Mouse (Mus musculus) spleen, adult 2 months (tissue): ENCODE measurements around the gene Gzmm. TPM values are rescaled to one million over a fixed set of nuclear protein-coding genes. Genes with fewer than 3 reads are reported as not detected.

Source experiments
- DNase-seq, 2 experiments: peaks; one replicate each; pipeline versions ENCODE4 v3.0.0 to v3.0.0-alpha.2; 2012 to 2021; ENCODE audit warnings: low spot score in 2 of 2, low read depth in 1 of 2
- H3K27ac ChIP-seq: fragments of 200-500 bp; 2 replicates; pipeline ENCODE4 v1.5.1; 2012; ENCODE audit warnings: low read length, inconsistent platforms; ENCODE audit not compliant: insufficient read depth
- H3K27me3 ChIP-seq: fragments of 200-500 bp; 2 replicates; pipeline ENCODE4 v1.6.1; 2012; ENCODE audit warnings: mild to moderate bottlenecking, moderate library complexity, low read length, inconsistent platforms; ENCODE audit not compliant: control insufficient read depth, insufficient read depth
- H3K36me3 ChIP-seq: fragments of 200-500 bp; 2 replicates; pipeline ENCODE4 v1.6.1; 2012; ENCODE audit warnings: mild to moderate bottlenecking, low read length, inconsistent platforms; ENCODE audit not compliant: control insufficient read depth, insufficient read depth
- H3K4me1 ChIP-seq: fragments of 200-500 bp; 2 replicates; pipeline ENCODE4 v1.6.1; 2011; ENCODE audit warnings: inconsistent platforms; ENCODE audit not compliant: control insufficient read depth, insufficient read depth, insufficient read length
- H3K4me3 ChIP-seq: fragments of 200-500 bp; 2 replicates; pipeline ENCODE4 v1.5.1; 2011; ENCODE audit warnings: mild to moderate bottlenecking, inconsistent platforms; ENCODE audit not compliant: insufficient read depth, insufficient read length; ENCODE audit errors: extremely low read depth
- CTCF ChIP-seq: fragments of 200-500 bp; IDR thresholded peaks from 2 replicates; pipeline ENCODE4 v1.5.1; 2011; ENCODE audit warnings: mild to moderate bottlenecking, inconsistent platforms; ENCODE audit not compliant: insufficient read depth, insufficient read length, insufficient replicate concordance; ENCODE audit errors: extremely low read depth
- POLR2A ChIP-seq: fragments of 200-500 bp; IDR thresholded peaks from 2 replicates; pipeline ENCODE4 v1.6.1; 2011; ENCODE audit warnings: low read depth, low read length, inconsistent platforms
- WGBS: fragments of 180-500 bp; shearing (Covaris S2); methylation state at CpG from one replicate; pipeline ENCODE4 v1.1.7; 2018; 5-methylcytosine and 5-hydroxymethylcytosine counted together
- polyA plus RNA-seq: library from polyadenylated mRNA; depleted of rRNA; stranded (reverse); fragments of >200 nt; gene quantifications from 2 replicates; pipeline ENCODE4 v1.2.3, GENCODE M21; 2012

Gzmm gene
- polyA plus RNA-seq, 1 experiment = 1.8 TPM

GRCm38 (mm10) chr10:79680606-79681495 is 8.0 kb upstream of the Gzmm start:
- no peaks in the 10 kb centered on the region for H3K27me3 ChIP-seq
- peaks cover 15% of the 10 kb centered on the region; the same call in 1 of the 2 replicates for H3K4me1 ChIP-seq
- peak overlapping the region; percentile 50 for H3K4me3 ChIP-seq
- no peak for TF ChIP-seq POLR2A
- DNase-seq = no peak
- 38% methylated on average over 11 of the region's 11 CpGs for WGBS
- peak overlapping the region; percentile 70 for H3K27ac ChIP-seq
- peaks cover 10% of the 10 kb centered on the region for H3K36me3 ChIP-seq

GRCm38 (mm10) chr10:79681591-79682245 is 7.1 kb upstream of the Gzmm start, which contains the start of gene Cdc34:
Cdc34 (plus strand) TSS chr10:79682195.
- under 1% methylated on average over 82 of the region's 84 CpGs for WGBS
- H3K4me1 ChIP-seq = peaks cover 15% of the 10 kb centered on the region; the same call in 1 of the 2 replicates
- peak within 1 kb of the TSS; percentile 70 for H3K27ac ChIP-seq
- H3K27me3 ChIP-seq = no peaks in the 10 kb centered on the region
- H3K36me3 ChIP-seq = peaks cover 16% of the 10 kb centered on the region
- TF ChIP-seq POLR2A (peak; percentile 81), CTCF (no peak)
- DNase-seq = peak; percentile 97 to 99
- H3K4me3 ChIP-seq = peak within 1 kb of the TSS; percentile 66

GRCm38 (mm10) chr10:79682551-79682915 is 6.3 kb upstream of the Gzmm start:
- H3K27ac ChIP-seq = peak overlapping the region; percentile 17; the same call in 1 of the 2 replicates
- no peaks in the 10 kb centered on the region for H3K27me3 ChIP-seq
- H3K4me3 ChIP-seq = peak overlapping the region; percentile 66
- 1% methylated on average over 10 of the region's 10 CpGs for WGBS
- H3K36me3 ChIP-seq = peaks cover 23% of the 10 kb centered on the region
- peak in 1 of 2 experiments; percentile 30 for DNase-seq
- H3K4me1 ChIP-seq = peaks cover 15% of the 10 kb centered on the region; the same call in 1 of the 2 replicates
- TF ChIP-seq CTCF = no peak
- no peak for TF ChIP-seq POLR2A

- H3K27ac ChIP-seq = no peak overlapping the region
- 3% methylated on average over 10 of the region's 10 CpGs for WGBS
- H3K4me1 ChIP-seq = peaks cover 15% of the 10 kb centered on the region; the same call in 1 of the 2 replicates
- peak in 1 of 2 experiments; percentile 45 for DNase-seq
- peak; percentile 11; the same call in 1 of the 2 replicates for TF ChIP-seq CTCF
- TF ChIP-seq POLR2A = no peak
- peaks cover 26% of the 10 kb centered on the region for H3K36me3 ChIP-seq
- H3K4me3 ChIP-seq = peak overlapping the region; percentile 66
- no peaks in the 10 kb centered on the region for H3K27me3 ChIP-seq
Observed at GRCm38 (mm10) chr10:79682916-79683582, 5.8 kb upstream of the Gzmm start.

- peaks cover 15% of the 10 kb centered on the region; the same call in 1 of the 2 replicates for H3K4me1 ChIP-seq
- no peak for TF ChIP-seq POLR2A
- no peak for TF ChIP-seq CTCF
- no peak overlapping the region for H3K4me3 ChIP-seq
- WGBS = 79% methylated on average over 6 of the region's 6 CpGs
- DNase-seq = no peak
- peaks cover 31% of the 10 kb centered on the region for H3K36me3 ChIP-seq
- no peaks in the 10 kb centered on the region for H3K27me3 ChIP-seq
- no peak overlapping the region for H3K27ac ChIP-seq
Observed at GRCm38 (mm10) chr10:79683726-79684640, 4.8 kb upstream of the Gzmm start.
